Mouse (Mus musculus) midbrain, embryonic 16.5 days (tissue): ENCODE measurements around the gene Tor4a. TPM values are rescaled to one million over a fixed set of nuclear protein-coding genes. Genes with fewer than 3 reads are reported as not detected.

Experiments
- ATAC-seq: fragments of 200-750 bp; cut with Nextera tagmentation; 2 replicates; pipeline ENCODE4 v1.8.0; 2017; ENCODE audit warnings: moderate TSS enrichment
- H3K27ac ChIP-seq: fragments of 300-500 bp; sonication (generic); 2 replicates; pipeline ENCODE4 v1.5.1; 2014; ENCODE audit warnings: mild to moderate bottlenecking, low read length, mixed read lengths
- H3K27me3 ChIP-seq: fragments of 300-500 bp; sonication (generic); 2 replicates; pipeline ENCODE4 v1.6.1; 2014; ENCODE audit warnings: low read depth, low read length, mixed read lengths; ENCODE audit not compliant: control insufficient read depth, insufficient read depth
- H3K36me3 ChIP-seq: fragments of 300-500 bp; sonication (generic); 2 replicates; pipeline ENCODE4 v1.6.1; 2014; ENCODE audit warnings: mild to moderate bottlenecking, low read length, moderate library complexity, mixed read lengths; ENCODE audit not compliant: control insufficient read depth, insufficient read depth
- H3K4me1 ChIP-seq: fragments of 300-500 bp; sonication (generic); 2 replicates; pipeline ENCODE4 v1.6.1; 2014; ENCODE audit warnings: mild to moderate bottlenecking, low read length, mixed read lengths; ENCODE audit not compliant: control insufficient read depth, insufficient read depth
- H3K4me2 ChIP-seq: fragments of 300-500 bp; sonication (generic); 2 replicates; pipeline ENCODE4 v1.6.1; 2014; ENCODE audit warnings: mild to moderate bottlenecking, low read length, mixed read lengths
- H3K4me3 ChIP-seq: fragments of 300-500 bp; sonication (generic); 2 replicates; pipeline ENCODE4 v1.5.1; 2014; ENCODE audit warnings: low read depth, mild to moderate bottlenecking, low read length, moderate library complexity, mixed read lengths
- H3K9ac ChIP-seq: fragments of 300-500 bp; sonication (generic); 2 replicates; pipeline ENCODE4 v1.6.1; 2014; ENCODE audit warnings: low read depth, low read length, mixed read lengths
- H3K9me3 ChIP-seq: fragments of 300-500 bp; sonication (generic); replicated peaks from 2 replicates; pipeline ENCODE4 v1.6.1; 2014; ENCODE audit warnings: mild to moderate bottlenecking, low read length, mixed read lengths; ENCODE audit not compliant: control insufficient read depth, poor library complexity, severe bottlenecking
- WGBS: fragments of 180-500 bp; shearing (Covaris S2); extraction: QIAGEN DNeasy Blood & Tissue Kit; methylation state at CpG from one replicate; pipeline ENCODE4 v1.1.7; 2014; 5-methylcytosine and 5-hydroxymethylcytosine counted together
- polyA plus RNA-seq: library from polyadenylated mRNA; unstranded; fragments of >200 nt; fragmentation: Nextera tagmentation; extraction: Ambion mirVana; gene quantifications from 2 replicates; pipeline ENCODE4 v1.2.1, GENCODE M21; 2015

Tor4a gene
- polyA plus RNA-seq, 1 experiment from 2014 or later: 1.2 TPM

DNA sequence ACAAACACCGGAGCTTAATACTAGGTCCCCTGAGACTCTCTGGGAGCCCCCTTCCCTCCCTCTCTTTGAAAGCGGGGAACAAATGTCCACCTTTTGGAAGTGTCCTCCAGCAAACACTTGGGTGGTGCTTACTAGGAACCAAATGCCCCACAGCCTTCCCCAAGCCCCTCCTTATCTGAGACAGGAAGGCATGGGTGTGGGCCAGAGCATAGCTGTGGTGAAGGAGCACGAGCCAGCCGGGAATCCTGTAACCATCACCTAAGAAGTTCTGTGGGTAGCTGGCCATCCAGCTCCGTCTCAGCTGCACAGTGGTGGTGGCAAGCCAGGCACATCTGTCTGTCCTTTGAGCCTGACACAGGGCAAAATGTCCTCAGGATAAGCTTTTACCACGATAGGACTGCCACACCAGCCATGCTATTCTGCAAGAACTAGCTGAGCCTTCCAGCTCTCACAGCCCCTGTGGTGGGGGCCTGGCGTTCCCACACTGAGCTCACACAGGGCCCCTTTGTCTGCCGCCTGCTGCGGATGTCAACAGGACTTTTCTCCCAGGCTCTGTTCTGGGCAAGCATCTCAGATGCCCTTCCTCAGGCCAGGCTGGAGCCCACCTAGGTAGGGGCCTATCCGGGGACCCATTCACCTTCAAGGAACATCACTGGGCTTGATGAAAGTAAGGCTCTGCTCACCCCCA is 18.3 kb downstream of the Tor4a start:
- H3K9ac ChIP-seq: peak overlapping the region; percentile 32; the same call in 1 of the 2 replicates
- 20% methylated on average over 10 of the region's 10 CpGs for WGBS
- no peaks in the 10 kb centered on the region for H3K9me3 ChIP-seq
- no peak overlapping the region for H3K4me3 ChIP-seq
- peak overlapping the region; percentile 33 for H3K4me2 ChIP-seq
- H3K36me3 ChIP-seq: no peaks in the 10 kb centered on the region
- H3K27me3 ChIP-seq: no peaks in the 10 kb centered on the region; the same call in 1 of the 2 replicates
- ATAC-seq: no peak
- H3K4me1 ChIP-seq: peaks cover 29% of the 10 kb centered on the region
- peak overlapping the region; percentile 75 for H3K27ac ChIP-seq

DNA sequence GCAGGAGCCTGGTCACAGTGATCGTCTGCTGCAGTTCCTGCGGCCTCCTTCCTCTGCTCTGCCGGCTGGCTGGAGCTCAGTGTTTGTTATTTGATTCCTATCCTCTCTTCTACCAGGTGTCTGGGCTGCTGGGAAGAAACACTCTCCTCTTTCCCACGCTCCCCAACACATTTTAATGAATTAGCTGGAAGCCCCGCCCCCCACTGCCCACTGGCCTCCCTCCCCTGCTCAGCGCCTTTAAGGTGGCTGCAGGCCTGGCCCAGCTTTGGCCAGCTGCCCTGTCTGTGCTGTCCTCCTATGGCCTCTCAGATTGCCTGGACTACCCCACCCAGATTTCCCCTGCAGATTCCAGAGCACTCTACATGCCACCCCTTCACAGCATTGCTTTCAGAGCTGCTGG is 19.0 kb downstream of the Tor4a start:
- H3K9me3 ChIP-seq: no peaks in the 10 kb centered on the region
- H3K4me3 ChIP-seq: no peak overlapping the region
- peaks cover 28% of the 10 kb centered on the region for H3K4me1 ChIP-seq
- H3K27ac ChIP-seq: peak overlapping the region; percentile 83
- H3K9ac ChIP-seq: peak overlapping the region; percentile 32
- H3K36me3 ChIP-seq: no peaks in the 10 kb centered on the region
- 5% methylated on average over 6 of the region's 6 CpGs for WGBS
- ATAC-seq: peak; percentile 37; the same call in 1 of the 2 replicates
- H3K4me2 ChIP-seq: peak overlapping the region; percentile 33; the same call in 1 of the 2 replicates
- no peaks in the 10 kb centered on the region; the same call in 1 of the 2 replicates for H3K27me3 ChIP-seq

DNA sequence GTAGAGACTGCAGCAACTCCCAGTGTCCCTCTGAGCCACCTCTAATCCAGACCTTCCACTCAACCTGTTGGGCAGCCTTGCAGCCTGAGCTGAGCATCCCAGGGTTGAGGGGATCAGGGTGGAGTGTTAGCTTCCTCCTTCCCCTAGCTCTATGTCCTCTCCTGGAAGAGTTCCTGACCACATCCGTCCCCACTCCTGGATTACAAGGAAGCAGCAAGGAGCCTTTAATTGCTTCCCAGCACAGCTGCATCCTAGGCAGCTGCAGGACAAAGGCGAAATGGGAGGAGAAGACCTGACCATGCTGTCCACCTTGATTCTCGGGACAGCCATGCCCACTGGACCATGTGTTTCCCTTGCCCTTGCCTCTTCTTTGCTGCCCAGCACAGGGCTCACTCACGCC is 19.6 kb downstream of the Tor4a start:
- Histone ChIP-seq H3K27ac (peak overlapping the region; percentile 83), H3K27me3 (no peaks in the 10 kb centered on the region; the same call in 1 of the 2 replicates), H3K4me1 (peaks cover 24% of the 10 kb centered on the region), H3K9ac (peak overlapping the region; percentile 27; the same call in 1 of the 2 replicates), H3K36me3 (no peaks in the 10 kb centered on the region), H3K4me2 (peak overlapping the region; percentile 10), H3K9me3 (no peaks in the 10 kb centered on the region), H3K4me3 (no peak overlapping the region)
- WGBS: 32% methylated on average over 4 of the region's 4 CpGs
- no peak for ATAC-seq

DNA sequence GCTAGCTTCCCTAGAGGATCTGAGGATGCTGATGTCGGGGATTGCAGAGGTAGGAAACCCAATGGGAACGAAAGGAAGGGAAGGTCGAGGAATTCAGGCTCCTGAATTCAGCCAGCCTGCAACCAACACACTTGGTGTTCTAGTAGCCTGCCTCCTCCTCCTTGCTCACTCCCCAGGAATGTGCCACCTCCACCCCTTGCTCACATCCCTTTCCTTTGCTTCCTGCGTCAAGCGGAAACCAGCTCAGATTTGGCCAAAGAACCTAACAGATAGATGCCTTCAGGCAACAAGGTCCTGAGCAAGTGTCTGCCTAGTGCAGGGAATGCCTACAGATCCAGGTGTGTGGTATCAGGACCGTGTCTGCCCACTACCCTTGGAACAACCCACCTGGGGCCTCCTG is 20.1 kb downstream of the Tor4a start:
- peak overlapping the region; percentile 10 for H3K4me2 ChIP-seq
- 71% methylated on average over 6 of the region's 6 CpGs for WGBS
- H3K27me3 ChIP-seq: no peaks in the 10 kb centered on the region; the same call in 1 of the 2 replicates
- no peaks in the 10 kb centered on the region for H3K9me3 ChIP-seq
- no peak for ATAC-seq
- H3K9ac ChIP-seq: no peak overlapping the region
- peaks cover 23% of the 10 kb centered on the region for H3K4me1 ChIP-seq
- no peaks in the 10 kb centered on the region for H3K36me3 ChIP-seq
- peak overlapping the region; percentile 83 for H3K27ac ChIP-seq
- no peak overlapping the region for H3K4me3 ChIP-seq

DNA sequence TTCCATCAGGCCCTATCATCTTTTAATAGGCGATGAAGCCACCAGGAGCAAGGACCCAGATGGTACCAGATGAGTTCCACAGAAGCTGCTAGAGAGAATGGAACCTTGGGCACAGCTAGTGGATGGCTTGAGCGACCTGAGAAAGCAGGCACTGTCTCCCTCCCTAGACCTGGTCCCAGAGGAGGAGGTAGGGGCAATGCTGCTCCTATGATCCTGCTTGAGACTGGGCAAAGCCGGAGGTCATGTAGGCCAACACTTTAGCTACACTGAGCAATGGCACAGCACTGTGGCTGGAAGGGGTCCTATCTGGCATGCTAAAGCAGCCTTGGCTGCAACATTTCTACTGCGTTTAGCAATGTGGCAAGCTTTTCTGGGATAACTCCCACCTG is 21.0 kb downstream of the Tor4a start:
- Histone ChIP-seq H3K4me3 (no peak overlapping the region), H3K36me3 (no peaks in the 10 kb centered on the region), H3K9me3 (no peaks in the 10 kb centered on the region), H3K27ac (no peak overlapping the region), H3K27me3 (no peaks in the 10 kb centered on the region; the same call in 1 of the 2 replicates), H3K9ac (no peak overlapping the region), H3K4me2 (no peak overlapping the region), H3K4me1 (peaks cover 23% of the 10 kb centered on the region)
- ATAC-seq: no peak
- 87% methylated on average over 4 of the region's 4 CpGs for WGBS

DNA sequence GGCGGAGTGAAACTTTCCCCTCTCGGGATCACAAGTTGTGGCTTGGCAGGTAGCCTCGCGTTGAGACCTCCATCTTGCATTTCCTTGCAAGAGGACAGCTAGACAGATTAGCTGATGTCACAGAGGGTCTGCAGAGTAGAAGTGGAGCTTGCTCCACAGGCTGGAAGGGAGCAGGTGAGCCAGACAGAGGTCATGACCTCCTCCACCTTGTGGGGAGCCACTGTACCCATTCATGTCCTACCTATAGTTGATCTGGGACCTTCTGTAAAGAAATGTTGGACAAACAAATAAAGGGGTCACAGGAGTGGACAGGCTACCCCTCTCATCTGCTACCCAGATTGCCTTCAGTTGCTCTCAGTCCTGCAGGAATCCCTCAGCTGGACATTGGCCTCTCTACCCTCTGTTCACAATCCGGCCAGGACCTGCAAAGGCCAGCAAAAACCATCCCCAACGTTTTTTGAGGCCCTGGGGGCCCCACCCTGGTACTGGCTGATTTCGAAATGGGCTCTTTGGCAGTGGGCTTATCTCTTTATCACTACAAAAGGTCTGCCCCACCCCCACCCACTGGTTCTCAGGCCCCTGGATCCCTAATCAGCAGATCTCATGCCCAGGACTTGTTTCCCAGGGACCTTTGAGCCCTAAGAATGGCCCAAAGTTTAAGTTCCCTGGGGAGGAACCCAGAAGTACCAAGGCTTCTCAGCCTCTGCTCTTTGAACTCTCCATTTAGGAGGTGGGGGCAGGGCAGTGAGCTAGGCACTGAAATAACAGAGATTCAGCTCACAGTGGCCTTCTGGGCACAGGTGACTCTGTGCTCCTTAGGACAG is 21.6 kb downstream of the Tor4a start:
- ATAC-seq: no peak
- no peak overlapping the region for H3K9ac ChIP-seq
- H3K4me1 ChIP-seq: peaks cover 22% of the 10 kb centered on the region
- no peak overlapping the region for H3K27ac ChIP-seq
- no peak overlapping the region for H3K4me3 ChIP-seq
- no peaks in the 10 kb centered on the region for H3K36me3 ChIP-seq
- H3K4me2 ChIP-seq: no peak overlapping the region
- 59% methylated on average over 7 of the region's 7 CpGs for WGBS
- H3K9me3 ChIP-seq: no peaks in the 10 kb centered on the region
- no peaks in the 10 kb centered on the region; the same call in 1 of the 2 replicates for H3K27me3 ChIP-seq

DNA sequence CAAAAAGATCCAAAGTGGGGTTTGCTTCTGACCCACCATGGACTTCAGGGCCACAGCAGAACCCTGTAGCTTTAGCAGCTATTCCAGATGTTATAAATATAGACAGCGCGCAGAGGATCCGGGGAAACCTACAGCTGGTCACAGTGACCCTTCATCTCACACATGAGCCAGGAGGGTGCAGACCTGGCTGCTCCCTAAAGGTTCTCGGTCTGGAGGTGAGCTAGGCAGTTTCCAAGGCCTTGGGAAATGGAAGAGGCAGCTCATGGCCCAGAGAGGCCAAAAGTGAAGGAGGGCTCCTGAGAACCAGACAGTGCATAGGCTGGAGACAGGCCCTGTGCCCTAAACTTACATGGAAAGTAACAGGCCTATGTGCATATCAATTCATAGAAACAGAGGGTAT is 22.9 kb downstream of the Tor4a start:
- H3K27ac ChIP-seq: no peak overlapping the region
- H3K4me3 ChIP-seq: no peak overlapping the region
- H3K9me3 ChIP-seq: no peaks in the 10 kb centered on the region
- no peaks in the 10 kb centered on the region for H3K27me3 ChIP-seq
- no peak overlapping the region for H3K9ac ChIP-seq
- ATAC-seq: no peak
- WGBS: 95% methylated on average over 4 of the region's 4 CpGs
- peaks cover 23% of the 10 kb centered on the region for H3K4me1 ChIP-seq
- no peak overlapping the region for H3K4me2 ChIP-seq
- H3K36me3 ChIP-seq: no peaks in the 10 kb centered on the region

DNA sequence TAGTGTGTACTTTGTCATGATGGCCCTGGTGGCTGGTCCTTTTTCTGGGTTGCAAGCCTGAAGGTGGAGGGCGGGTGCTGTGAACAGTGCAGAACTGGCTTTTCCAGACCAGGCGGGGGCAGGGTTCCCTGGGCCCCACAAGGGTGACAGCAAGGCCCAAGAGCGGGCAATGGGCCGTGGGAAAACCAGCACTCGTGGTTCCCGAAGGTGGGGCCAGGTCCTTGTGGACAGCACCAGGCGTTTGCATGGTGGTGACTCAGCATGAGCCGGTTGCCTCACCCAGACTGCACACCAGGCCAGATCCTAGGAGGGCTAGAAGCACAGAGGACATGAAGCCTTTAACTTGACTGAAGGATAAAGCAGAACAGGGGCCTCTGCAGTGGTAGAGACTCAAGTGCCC is 24.1 kb downstream of the Tor4a start:
- Histone ChIP-seq H3K27me3 (no peaks in the 10 kb centered on the region), H3K9me3 (no peaks in the 10 kb centered on the region), H3K27ac (no peak overlapping the region), H3K4me1 (peaks cover 18% of the 10 kb centered on the region), H3K4me2 (no peak overlapping the region), H3K4me3 (no peak overlapping the region), H3K9ac (no peak overlapping the region), H3K36me3 (no peaks in the 10 kb centered on the region)
- no peak for ATAC-seq
- 78% methylated on average over 8 of the region's 8 CpGs for WGBS

DNA sequence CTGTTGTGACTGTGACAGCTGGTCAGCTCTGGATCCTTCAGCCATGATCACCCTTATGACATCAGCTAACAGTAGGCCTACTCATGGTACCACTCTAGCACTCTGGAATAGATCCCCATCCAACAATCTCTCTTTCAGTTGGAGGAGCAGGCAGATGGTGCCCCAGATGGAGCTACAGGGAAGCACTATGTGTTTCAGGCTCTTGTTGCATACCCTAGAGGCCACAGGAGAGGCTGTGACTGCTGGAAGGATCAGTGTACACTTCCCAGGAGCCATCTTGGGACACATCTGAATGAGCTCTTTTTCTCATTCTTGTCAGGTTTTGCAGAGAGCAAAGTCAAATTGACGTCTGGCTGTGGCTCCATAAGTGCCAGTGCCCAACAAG is 24.9 kb downstream of the Tor4a start:
- ATAC-seq: no peak
- H3K27ac ChIP-seq: no peak overlapping the region
- H3K4me3 ChIP-seq: no peak overlapping the region
- no peak overlapping the region for H3K9ac ChIP-seq
- H3K4me1 ChIP-seq: peaks cover 15% of the 10 kb centered on the region
- H3K36me3 ChIP-seq: no peaks in the 10 kb centered on the region
- H3K9me3 ChIP-seq: no peaks in the 10 kb centered on the region
- no peak overlapping the region for H3K4me2 ChIP-seq
- no peaks in the 10 kb centered on the region for H3K27me3 ChIP-seq
- WGBS: 42% methylated on average over 1 of the region's 1 CpGs
